Mouse (Mus musculus) spleen, postnatal 36 days (tissue): Measurements from ENCODE around the gene Ier5.

Source experiments
- DNase-seq, 2 experiments: peaks; one replicate each; pipeline ENCODE4 v3.0.0; 2022; ENCODE audit warnings: low spot score in 2 of 2, mixed read lengths in 1 of 2

Ier5 gene

DNA sequence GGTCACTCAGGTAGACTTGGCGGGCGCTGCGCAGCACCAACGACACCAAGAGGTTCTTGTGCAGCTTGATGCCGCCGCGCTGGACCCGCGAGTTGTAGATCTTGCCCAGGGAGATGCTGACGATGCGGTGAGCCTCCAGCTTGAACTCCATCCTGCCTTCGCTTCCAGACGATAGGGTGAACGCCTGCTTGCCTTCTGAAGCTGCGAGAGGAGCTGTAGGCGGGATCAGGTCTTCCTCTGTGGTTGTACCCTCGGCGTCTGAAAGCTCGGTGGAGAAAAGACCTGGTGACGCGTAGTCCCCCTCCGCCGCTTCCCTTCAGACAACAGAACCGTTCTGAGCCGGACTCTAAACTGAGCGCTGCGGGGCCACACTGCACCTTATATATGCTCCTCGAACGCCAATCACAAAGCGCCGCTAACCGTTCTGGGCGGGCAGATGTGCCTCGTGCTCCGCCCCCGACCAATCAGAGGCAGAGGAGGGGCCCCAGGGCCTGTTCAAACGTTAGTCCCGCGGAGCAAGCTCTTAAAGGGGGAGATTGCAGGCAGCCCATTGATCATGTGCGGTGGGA lies at the start of gene Ier5:
Gene Ier5 (minus strand): TSS at position 357 of the 569 bp plus-strand sequence.
- DNase-seq, result peak; percentile 96 to 97

DNA sequence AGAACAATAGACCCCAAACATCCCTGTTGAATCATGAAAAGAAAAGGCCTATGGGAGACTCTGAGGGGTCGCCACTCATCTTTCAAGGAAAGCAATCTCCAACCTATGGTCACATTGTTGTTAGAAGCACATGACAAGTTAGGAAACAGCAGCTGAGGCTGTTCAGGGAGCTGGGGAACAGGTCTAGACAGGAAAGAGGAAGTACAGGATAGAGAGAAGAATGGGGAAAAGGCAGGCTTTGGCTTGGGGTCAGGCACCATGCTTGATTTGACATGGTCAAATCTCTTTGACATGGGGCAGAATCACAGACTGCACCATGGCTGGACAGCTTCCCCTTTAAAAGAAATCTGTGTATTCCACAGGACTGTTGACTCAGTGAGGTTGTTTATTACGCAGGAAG lies 47.8 kb upstream of the Ier5 start:
- DNase-seq, result no peak

DNA sequence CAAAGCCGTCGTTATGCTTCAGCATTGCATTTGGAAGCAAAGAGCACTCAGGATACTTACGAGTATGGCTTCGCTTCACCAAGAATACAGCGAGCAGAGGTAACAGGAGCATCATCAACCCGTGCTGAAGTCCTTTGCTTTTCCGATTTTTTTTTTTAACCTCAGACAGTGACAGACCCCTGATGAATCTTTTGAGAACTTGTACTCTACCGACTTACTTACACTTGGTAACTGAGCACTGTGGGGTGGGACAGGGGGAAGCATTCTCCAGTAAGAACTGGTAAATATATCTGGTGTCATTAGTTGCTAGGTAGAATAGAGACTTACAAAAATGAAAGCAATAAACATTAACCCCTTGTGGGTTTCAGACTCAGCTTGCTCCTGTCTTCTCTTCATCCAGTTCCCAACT lies 47.1 kb upstream of the Ier5 start, which contains the start of gene Mr1:
Gene Mr1 (minus strand): TSS at position 243 of the 409 bp plus-strand sequence.
- DNase-seq, result peak; percentile 57 to 68

DNA sequence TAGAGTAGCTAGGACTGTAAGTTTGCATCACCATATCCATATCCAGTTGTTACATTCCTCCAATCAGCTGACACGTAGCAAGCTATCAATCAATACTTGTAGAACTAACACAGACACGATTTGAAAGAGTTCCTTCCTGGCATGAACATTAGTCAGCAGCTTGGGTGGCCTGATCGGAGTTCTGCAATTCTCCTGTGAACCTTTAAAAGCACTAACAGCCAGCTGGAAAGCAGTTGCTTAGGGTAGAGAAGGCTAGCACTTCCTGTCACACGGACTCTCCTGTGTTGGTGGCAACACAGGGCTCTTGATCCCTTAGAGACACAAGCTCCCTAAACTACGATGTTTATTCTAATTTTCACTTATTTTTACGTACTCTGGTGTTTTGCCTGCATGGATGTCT lies 46.2 kb upstream of the Ier5 start:
- DNase-seq, result peak; percentile 28 to 43

DNA sequence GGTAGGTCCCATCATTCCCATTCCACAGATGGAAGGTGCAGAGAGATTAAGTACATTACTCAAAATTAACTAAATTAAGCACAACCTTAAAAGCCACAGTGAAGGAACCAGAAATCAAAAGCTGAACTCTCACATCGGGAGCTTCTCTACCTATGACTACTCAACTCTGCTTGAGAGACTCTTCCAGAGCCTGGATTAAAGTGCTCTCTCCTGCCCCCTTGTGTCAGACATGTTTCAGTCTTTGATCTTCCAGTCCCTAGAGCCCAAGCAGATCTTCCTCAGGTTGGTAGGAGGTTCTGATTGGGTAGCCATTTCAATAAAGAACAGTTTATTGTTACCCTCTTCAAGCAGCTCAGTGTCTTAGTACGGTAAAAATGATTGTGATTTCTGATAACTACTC lies 40.6 kb upstream of the Ier5 start:
- peak; percentile 74 to 81 for DNase-seq

DNA sequence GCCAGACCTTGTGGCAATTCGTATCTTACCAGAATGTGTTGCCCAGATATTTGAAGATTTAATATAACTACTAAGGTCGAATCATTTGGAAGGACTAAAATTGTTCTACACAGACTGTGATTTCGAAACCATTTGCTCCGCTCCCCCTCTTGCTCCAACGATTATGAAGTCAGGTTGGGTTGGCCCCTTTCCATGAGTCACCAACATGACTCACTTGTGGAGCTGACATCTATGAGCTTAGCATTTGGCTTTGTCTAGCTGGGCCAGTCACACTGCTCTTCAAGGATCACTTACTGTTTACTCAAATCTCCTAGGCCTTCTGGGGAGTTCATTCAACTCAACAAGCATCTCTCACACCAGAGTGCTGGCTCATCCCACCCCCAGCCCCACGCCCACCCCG lies 39.4 kb upstream of the Ier5 start:
- no peak for DNase-seq

DNA sequence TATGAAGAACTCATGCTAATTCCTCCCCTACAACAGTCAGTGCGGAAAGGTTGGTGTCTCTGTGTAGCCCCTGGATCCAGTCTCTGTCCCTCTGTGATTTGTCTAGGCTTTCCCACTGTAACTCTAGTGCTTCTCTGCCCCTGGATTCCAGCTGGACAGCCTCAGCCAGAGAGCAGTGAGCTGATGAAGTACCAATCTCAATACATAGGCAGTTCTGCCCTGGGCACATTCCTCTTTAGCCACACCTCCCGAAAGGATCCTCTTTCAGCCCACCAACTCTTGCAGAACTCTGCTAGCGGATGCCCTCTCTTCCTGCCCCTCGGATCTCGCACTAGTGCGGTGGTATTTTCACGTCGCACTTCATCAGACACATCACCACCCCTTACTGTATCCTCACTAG lies 35.4 kb upstream of the Ier5 start:
- DNase-seq, result no peak

DNA sequence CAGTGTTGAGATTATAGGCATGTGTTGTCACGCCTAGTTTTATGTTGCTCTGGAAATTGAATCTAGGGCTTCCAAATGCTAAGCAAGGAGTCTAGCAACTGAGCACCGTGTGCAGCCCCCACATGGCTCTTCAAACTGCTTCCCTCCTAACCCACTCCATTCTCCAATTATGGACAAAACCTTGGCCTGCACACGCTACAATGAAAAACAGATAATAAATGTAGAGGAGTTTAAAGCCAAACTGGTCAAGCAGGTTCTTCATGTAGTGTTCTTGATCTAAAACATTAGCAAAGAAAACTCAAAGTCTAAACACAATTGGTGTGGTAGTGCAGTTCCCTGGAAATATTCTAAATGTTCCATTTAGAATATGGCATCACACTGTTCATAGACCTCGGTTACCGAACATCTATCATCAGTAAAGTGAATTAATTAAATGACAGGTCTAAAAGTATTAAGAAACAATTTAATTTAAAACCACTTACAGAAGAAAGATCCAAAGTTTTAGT lies 28.0 kb upstream of the Ier5 start:
- no peak for DNase-seq

DNA sequence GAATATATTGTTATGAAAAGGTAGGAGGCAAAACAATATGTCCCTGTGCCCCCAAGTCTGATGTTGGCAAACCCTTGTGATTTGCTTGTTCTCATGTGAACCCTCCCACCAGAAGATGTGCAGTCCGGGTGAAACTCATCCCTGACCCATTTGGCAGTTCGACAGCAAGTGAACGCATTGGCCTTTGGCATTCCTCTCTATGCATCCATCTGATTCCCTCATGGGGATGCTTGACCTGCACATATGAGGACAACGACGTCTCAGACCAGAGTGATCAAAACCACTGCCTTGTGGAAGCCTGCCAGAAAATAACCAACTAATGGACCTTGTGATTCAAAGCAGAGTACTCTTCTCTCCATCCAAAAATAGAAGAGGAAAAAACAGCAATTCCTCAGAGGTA lies 27.3 kb upstream of the Ier5 start:
- no peak for DNase-seq

DNA sequence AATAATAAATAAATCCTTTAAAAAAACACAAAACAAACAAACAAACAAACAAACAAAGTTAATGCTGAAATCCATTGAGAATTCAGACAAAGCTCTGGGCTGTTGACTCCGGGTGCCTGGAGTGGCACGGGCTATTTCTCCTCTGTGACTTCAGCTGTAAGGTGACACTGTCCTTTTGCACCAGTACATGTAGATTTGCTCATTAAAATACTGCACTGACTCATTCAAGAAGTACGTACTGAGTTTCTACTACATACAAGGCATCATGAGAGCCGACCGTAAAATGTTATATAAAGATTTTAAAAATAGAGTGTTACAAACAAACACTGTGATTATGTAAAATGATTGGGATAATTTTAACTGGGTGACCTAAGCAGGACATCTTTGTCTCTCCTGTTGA lies 25.0 kb upstream of the Ier5 start:
- DNase-seq, result no peak

DNA sequence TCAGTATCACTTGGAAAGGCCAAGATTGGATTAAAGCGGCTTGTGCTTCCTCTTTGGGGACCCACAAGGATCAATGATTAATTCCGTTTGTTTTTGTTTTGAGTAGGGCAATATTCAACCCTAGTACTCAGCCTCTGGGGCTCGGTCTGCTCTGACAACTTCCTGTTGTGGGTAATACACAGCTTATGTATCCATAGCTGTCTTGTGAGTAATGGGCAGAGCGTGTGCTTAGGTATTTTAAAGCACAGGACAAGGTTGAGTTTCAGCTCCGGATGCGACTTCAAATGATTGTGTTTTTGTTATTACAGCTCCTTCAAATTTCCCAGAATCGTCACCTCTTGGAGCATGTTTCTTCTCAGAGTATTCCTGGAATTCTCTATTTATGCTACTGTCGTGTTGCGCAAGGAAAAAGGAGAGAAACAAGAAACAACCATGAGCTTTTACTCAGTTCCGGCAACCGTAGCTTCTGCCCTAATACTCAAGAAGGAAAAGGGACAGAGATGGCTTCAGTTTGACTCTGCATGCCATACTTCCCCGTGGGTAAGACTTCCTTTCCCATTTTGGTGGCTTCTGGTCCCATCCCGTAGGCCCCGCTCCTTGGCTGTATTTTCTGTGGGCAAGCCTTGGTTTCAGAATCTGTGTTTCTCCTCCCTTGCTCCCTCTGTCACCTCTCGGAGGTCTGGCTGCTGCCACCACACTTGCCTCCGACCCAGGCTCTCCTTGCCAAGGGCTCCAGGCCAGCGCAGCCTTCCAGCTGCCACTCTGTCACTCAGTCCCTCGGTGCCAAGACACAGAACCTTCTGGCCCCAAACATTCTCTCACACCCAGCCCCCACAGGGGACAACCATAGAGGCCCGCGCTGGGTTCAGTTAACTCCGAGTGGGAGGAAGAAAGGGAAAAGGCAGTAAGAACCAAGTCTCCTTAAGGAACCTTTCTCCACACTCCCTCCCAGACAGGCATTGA lies 22.8 kb upstream of the Ier5 start:
- DNase-seq, result no peak

DNA sequence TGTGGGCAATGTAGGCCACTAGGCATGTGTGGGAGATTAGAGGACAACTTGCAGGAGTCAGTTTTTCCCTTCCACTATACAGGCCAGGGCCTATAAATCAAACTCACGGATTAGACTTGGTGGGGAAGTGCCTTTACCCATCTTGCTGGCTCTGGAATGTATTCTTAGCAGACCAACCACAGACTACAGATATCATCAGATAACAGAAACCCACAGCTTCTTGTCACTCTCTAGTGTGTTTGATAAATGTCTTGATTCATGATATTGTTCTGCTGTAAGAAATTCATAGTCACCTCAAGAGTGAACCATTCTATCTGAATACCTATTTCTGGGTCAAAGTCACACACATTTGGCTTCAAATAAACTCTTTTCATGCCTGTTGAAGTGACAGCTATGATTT lies 20.3 kb upstream of the Ier5 start:
- no peak for DNase-seq

DNA sequence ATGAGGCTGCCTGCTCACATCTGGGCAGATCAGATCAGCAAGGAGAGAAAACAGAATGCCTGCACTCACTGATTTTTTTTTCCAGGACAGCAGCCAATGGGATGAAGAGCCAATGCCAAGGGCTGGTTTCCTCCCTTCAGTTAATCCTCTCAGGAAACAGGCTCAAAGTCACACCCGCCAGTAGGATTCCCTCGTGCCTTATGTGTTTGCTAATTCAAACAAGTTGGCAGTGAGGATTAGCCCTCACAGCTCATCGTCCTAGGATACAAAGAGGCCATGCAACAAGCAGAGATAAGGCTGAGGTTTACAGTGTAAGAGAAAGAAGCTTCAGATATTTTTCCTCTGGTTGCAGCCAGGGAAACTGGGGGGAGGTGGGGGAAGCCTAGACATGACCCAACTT lies 14.5 kb upstream of the Ier5 start:
- no peak for DNase-seq

DNA sequence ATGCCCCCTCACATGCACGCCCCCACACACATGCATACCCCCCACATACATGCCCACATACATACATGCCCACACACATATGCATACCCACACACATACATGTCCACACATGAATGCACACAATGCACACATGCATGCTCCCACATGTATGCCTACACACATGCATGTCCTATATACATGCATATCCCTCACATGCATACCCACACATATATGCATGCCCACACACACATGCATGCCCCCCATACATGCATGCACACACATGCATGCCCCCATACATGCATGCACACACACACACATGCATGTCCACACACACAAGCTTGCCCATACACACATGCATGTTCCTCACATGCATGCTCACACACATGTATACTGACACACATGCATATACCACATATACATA lies 13.4 kb upstream of the Ier5 start:
- no peak for DNase-seq

DNA sequence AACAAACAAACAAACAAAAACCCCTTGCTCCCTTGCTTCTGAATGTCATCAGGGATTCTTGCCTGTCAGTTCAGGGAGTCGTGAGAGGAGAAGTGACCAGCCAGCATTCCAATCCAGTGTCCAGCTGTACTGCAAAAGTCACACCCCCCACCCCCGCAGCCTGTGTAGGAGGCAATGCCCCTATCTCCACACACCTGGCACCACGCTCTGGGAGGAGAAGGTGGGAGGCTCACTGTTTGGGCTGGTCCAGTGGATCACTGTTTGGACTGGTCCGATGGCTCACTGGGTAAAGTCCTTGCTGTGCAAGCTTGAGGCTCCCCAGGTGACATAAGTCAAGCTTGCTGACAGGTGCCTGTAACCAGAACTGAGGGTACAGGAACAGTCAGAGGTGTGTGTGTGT lies 12.7 kb upstream of the Ier5 start:
- DNase-seq, result no peak

DNA sequence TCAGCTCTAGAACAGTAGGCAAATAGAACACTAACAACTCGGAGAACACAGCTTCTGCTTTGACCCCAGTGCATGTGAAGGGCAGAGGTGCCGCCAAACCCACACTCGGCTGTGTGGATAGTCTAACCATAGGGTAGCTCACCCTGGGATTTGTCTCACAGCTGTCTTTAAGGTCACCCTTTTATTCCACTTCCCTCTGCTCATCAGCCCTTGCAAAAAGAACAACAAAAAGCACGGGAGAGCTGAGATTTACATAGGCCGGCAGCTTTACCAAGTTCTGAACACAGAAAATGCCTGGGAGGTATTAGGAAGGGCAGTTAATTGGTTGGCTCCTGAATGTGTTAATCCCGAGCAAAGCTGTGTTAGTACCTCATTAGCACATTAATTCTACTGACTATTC lies 12.1 kb upstream of the Ier5 start:
- DNase-seq, result no peak

DNA sequence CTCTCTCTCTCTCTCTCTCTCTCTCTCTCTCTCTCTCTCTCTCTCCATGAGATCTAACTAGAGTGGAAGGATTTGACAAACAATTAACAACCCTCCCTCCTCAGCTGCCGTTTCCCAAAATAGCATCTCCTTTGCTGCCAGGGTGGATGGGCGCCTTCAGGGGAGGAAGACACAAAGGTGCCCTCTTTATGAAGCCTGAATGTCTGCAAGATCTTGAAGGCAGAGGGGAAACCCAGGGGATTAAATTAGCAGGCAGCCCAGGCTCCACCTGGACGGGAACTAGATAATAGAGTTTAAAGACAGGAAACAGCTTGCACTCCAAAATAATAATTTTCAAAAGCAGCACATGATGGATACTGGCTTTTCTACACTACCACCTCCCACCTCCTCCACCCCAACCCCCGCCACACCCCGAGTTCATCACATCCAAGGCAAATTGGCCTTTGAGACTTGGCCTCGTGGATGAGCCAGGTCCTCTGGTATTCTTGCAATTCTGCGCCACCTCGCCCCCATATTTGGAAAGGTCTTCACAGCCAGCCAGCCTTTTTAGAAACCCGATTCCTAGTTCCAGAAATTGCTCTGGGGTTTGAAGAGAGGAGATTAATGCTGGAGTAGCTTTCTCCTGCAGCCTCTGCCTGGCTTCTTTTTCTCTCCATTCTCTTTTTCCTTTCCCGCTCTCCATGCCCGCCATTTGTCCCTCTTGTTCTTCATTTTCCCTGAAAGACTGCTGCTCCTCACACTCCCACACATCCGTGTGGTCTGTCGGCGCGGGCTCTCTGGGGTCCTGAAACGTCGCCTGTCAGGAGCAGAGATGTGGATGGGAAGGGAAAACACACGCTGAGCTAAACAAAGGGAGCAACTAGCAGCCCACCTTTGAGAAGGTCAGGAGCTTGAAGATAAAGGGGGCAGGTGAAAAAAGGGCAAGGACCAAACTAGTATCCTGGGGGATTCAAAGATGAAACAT lies 10.2 kb upstream of the Ier5 start:
- DNase-seq, result no peak

DNA sequence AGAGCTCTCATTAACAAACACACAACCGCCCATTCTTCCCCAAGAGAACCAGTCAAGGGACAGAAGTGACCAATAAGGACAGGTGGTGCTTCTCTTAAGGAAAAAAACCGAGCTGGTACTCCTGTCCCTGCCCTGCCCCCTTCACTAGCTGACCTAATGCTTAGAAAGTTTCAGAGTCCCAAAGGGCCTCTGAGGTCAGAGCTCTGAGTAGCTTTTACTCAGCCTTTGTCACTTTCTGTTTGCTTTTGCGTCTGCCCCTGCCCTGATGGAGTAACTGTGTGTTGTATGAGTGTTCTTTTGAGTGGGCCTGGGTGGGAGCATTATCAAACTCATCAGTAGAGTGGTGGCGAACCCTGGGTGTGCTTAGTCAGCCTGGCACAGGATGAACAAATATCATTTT lies 9.0 kb upstream of the Ier5 start:
- DNase-seq, result no peak

DNA sequence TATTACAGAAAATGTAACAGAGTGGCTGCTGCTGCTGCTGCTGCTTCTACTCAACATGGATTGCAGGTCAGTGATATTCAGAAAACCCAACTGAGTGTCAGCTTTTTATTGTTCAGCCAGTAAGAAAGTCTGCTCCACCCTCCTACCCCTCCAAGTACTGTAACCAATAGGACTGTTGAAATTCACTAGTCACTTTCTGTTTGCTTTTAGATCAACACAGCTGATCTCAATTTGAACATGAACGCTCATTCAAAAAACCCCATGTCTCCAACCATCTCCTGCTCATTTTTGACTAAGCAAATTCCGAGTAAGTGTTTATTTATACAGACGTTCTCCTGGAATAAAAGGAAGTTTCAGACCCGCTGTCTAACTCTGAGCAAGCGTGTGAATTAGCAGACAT lies 8.4 kb upstream of the Ier5 start:
- no peak for DNase-seq

DNA sequence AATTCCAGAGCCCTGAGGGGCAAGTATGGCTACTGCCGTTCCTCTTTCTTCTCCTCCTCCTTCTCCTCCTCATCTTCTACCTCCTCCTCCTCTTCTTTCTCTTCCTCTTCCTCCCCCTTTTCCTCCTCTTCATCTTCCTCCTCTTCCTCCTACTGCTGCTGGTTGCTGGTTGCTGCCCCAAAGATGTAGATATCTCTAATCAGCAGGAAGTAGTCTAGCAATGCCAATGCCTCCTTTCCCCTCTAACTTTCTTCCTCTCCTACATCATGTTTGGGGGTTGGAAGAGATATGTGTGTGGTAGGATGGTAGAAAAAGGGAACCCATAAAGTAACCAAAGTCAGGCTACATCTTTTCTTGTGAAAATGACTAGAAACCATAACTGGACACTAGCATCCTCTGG lies 6.9 kb upstream of the Ier5 start:
- no peak for DNase-seq

DNA sequence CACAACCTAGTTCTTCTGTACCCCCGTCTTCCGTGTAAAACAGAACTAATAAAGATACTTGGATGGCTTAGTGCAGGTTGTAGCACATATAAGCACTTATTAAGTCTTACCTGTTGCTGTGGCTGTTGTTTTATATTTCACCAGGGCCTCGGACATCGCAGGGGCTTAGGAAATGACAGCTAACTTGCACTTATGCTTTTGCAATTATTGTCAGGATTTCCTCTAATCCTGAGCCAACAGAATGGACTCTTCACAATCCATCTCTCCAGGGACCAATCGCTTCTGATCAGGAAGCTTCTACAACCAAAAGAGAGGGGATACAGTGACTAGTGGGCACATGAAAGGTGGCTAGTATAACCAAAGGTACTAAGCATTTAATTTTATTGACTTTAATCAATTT lies 4.6 kb upstream of the Ier5 start:
- DNase-seq, result no peak

DNA sequence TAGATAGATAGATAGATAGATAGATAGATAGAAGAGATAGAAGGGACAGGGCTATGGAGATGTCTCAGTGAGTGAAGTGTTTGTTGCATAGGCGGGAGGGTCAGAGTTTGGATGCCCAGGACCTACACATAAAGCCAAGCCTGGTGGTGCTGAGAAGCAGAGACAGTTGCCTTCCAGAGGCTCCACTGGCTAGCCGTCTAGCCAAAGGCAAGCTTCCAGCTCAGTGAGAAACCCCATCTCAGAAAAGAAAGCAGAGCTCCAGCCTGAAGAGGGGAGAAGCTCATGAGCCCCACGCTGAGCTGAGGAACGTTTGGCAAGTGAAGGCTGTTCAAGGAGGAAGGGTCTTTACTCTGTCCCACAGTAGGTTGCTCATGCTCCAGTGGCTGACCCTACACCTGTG lies 3.2 kb upstream of the Ier5 start:
- DNase-seq, result no peak
